Comparison of ENCODE assay signal across 12 mouse cellular contexts in the genomic region with DNA sequence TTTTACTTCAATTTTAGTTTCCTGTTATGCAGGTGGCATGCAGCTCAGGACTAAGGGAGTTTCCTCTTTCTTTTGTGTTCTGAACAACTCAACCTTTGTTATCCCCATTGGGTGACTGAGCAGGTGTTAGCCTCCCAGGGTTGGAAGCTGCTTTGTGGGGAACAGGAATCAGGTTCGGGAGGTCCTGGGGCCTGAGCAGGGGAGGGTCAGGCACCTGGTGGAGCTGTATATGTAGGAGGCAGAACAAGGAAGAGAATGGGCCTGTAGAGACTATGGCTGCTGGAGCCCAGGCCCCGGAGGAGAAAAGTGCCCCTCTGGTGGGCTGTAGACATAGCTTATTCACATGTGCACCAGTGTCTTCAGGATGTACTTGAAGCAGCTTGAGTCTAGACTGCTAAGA. TPM values are rescaled to one million over a fixed set of nuclear protein-coding genes. Genes with fewer than 3 reads are reported as not detected.
A peak's percentile ranks its signal among the peaks of the same experiment; 100 is the strongest.
DNase-seq lines count a peak whose midpoint lies in the region; ATAC-seq and TF ChIP-seq lines count a peak whose summit lies in the region.
"Had no signal": no experiment of that assay in that cellular context is flagged by ENCODE, and none has a peak within 500 bp of the region (broad histone marks: within the 10 kb centered on the region; RNA-seq: fewer than 3 reads in every experiment).

No protein-coding gene starts in this region.

- H3K4me1 ChIP-seq in hindbrain, embryonic 10.5 days (replicated peaks): peaks cover 29% of the 10 kb centered on the region
- no peaks in the 10 kb centered on the region; the same call in 1 of the 2 replicates for H3K4me1 ChIP-seq in hindbrain, embryonic 16.5 days (ENCODE audit: control insufficient read depth, insufficient read depth, low read depth, low read length)
- peaks cover 12 to 26% of the 10 kb centered on the region in 2 experiments for H3K4me1 ChIP-seq in MEL (ENCODE audit: control insufficient read depth in 1 of 2, insufficient read depth in 2 of 2, low read length in 2 of 2)
- peaks cover 23% of the 10 kb centered on the region for H3K4me1 ChIP-seq in hindbrain, embryonic 13.5 days (replicated peaks)

- no peak overlapping the region for H3K4me3 ChIP-seq in hindbrain, embryonic 10.5 days
- H3K4me3 ChIP-seq in hindbrain, embryonic 16.5 days (ENCODE audit: low read length): no peak overlapping the region
- no peak overlapping the region for H3K4me3 ChIP-seq in MEL (ENCODE audit: control insufficient read depth in 1 of 2, insufficient read depth in 1 of 2, low read depth in 2 of 2, low read length in 2 of 2)
- H3K4me3 ChIP-seq in hindbrain, embryonic 13.5 days: no peak overlapping the region
- H3K4me3 ChIP-seq: heart, embryonic 12.5 days had no signal

- TF ChIP-seq CTCF in MEL (IDR thresholded peaks at IDR 0.05 in 2 of 3, conservative IDR thresholded peaks at IDR 0.05 in 1 of 3; ENCODE audit: control insufficient read depth in 1 of 3, insufficient read depth in 1 of 3, low read depth in 2 of 3, low read length in 3 of 3, poor library complexity in 1 of 3, severe bottlenecking in 1 of 3): no peak

- no peak overlapping the region for H3K4me2 ChIP-seq in hindbrain, embryonic 16.5 days (ENCODE audit: low read length)
- no peak overlapping the region for H3K4me2 ChIP-seq in hindbrain, embryonic 13.5 days
- H3K4me2 ChIP-seq: heart, embryonic 12.5 days had no signal

- no peaks in the 10 kb centered on the region for H3K27me3 ChIP-seq in hindbrain, embryonic 10.5 days (ENCODE audit: insufficient read depth, poor library complexity, severe bottlenecking)
- H3K27me3 ChIP-seq in hindbrain, embryonic 16.5 days (replicated peaks; ENCODE audit: control insufficient read depth, insufficient read depth, low read length): no peaks in the 10 kb centered on the region
- H3K27me3 ChIP-seq in MEL (ENCODE audit: control insufficient read depth in 1 of 2, insufficient read depth in 2 of 2, low read length in 2 of 2): no peaks in the 10 kb centered on the region
- H3K27me3 ChIP-seq in hindbrain, embryonic 13.5 days: no peaks in the 10 kb centered on the region
- H3K27me3 ChIP-seq: heart, embryonic 12.5 days had no signal

- TF ChIP-seq POLR2A in MEL (IDR thresholded peaks at IDR 0.05; ENCODE audit: control insufficient read depth in 1 of 2, insufficient read depth in 1 of 2, low read depth in 1 of 2, low read length in 2 of 2, poor library complexity in 1 of 2): no peak

- peaks cover 6% of the 10 kb centered on the region; the same call in 1 of the 2 replicates for H3K9me3 ChIP-seq in hindbrain, embryonic 10.5 days
- no peaks in the 10 kb centered on the region for H3K9me3 ChIP-seq in hindbrain, embryonic 16.5 days (ENCODE audit: control insufficient read depth, low read length)
- no peaks in the 10 kb centered on the region for H3K9me3 ChIP-seq in MEL (replicated peaks; ENCODE audit: insufficient read depth, low read length)
- H3K9me3 ChIP-seq in hindbrain, embryonic 13.5 days: peaks cover 12% of the 10 kb centered on the region

- no peak overlapping the region for H3K9ac ChIP-seq in hindbrain, embryonic 16.5 days (ENCODE audit: low read depth, low read length)
- no peak overlapping the region for H3K9ac ChIP-seq in MEL (ENCODE audit: control insufficient read depth, low read depth, low read length, poor library complexity, severe bottlenecking)
- H3K9ac ChIP-seq in hindbrain, embryonic 13.5 days: no peak overlapping the region
- H3K9ac ChIP-seq: heart, embryonic 12.5 days had no signal

- no peaks in the 10 kb centered on the region for H3K79me2 ChIP-seq in MEL (ENCODE audit: control insufficient read depth, insufficient read depth, low read length, poor library complexity)

- peak overlapping the region; percentile 77; the same call in 1 of the 2 replicates for H3K27ac ChIP-seq in hindbrain, embryonic 10.5 days
- H3K27ac ChIP-seq in hindbrain, embryonic 16.5 days (ENCODE audit: low read depth, low read length): no peak overlapping the region
- peak overlapping the region; percentile 77 for H3K27ac ChIP-seq in MEL (ENCODE audit: control insufficient read depth, low read depth, low read length)
- peak overlapping the region; percentile 62; the same call in 1 of the 2 replicates for H3K27ac ChIP-seq in hindbrain, embryonic 13.5 days

- no peak for DNase-seq in hindbrain, embryonic 10.5 days (ENCODE audit: low spot score)
- DNase-seq in MEL (ENCODE audit: low read depth, low spot score): peak; percentile 20
- peak; percentile 41 for DNase-seq in naive thymus-derived CD4-positive, alpha-beta T cell, adult 2 months (ENCODE audit: low read depth)
- no peak for DNase-seq in testis, postnatal 10 days (ENCODE audit: low spot score)
- DNase-seq in cerebellum, adult 8-10 months: no peak
- no peak for DNase-seq in urinary bladder, postnatal 25 days (ENCODE audit: low spot score)
- DNase-seq: kidney, adult 18-20 months; lung, postnatal 10 days had no signal

- no peak for TF ChIP-seq RAD21 in MEL (IDR thresholded peaks at IDR 0.05; ENCODE audit: low read depth, low read length)

- ATAC-seq in hindbrain, embryonic 16.5 days: no peak
- no peak for ATAC-seq in hindbrain, embryonic 13.5 days (ENCODE audit: low FRiP score)

- no peak for TF ChIP-seq EP300 in MEL (IDR thresholded peaks at IDR 0.05; ENCODE audit: low read depth in 1 of 2, low read length in 2 of 2)

- WGBS in hindbrain, embryonic 10.5 days: 63% methylated on average over 2 of the region's 2 CpGs
- 75% methylated on average over 2 of the region's 2 CpGs for WGBS in hindbrain, embryonic 16.5 days
- 80% methylated on average over 2 of the region's 2 CpGs for WGBS in hindbrain, embryonic 13.5 days

- H3K36me3 ChIP-seq in hindbrain, embryonic 10.5 days: no peaks in the 10 kb centered on the region
- H3K36me3 ChIP-seq in hindbrain, embryonic 16.5 days (ENCODE audit: control insufficient read depth, insufficient read depth, low read length): no peaks in the 10 kb centered on the region
- H3K36me3 ChIP-seq in MEL (ENCODE audit: control insufficient read depth in 1 of 2, insufficient read depth in 2 of 2, low read length in 2 of 2): peaks cover 0 to 23% of the 10 kb centered on the region in 2 experiments; a peak in 2 of 4 replicates
- H3K36me3 ChIP-seq in hindbrain, embryonic 13.5 days: no peaks in the 10 kb centered on the region
- H3K36me3 ChIP-seq: G1E; heart, embryonic 12.5 days had no signal

TF ChIP-seq in MEL, 35 proteins besides CTCF, POLR2A, EP300 and RAD21:
- TF ChIP-seq TCF12 (IDR thresholded peaks at IDR 0.05; ENCODE audit: low read depth, low read length): no peak

RNA-seq across cellular contexts. Expression of gene Abcg1, which starts 24.2 kb away (rescaled TPM):
- polyA plus RNA-seq in hindbrain, embryonic 10.5 days (2016; fragmentation: Nextera tagmentation; extraction: Ambion mirVana): 6.9 and 9.7 TPM in 2 replicates
- 20.2 and 20.9 TPM in 2 replicates for polyA plus RNA-seq in hindbrain, embryonic 16.5 days (2015; fragmentation: Nextera tagmentation; extraction: Ambion mirVana)
- total RNA-seq in MEL (2012; rRNA removed): 10.4 and 11.6 TPM in 2 replicates
- polyA plus RNA-seq in MEL (2012; ENCODE audit: insufficient read depth in 1 of 2, insufficient read length in 2 of 2, low read depth in 1 of 2, low replicate concordance in 2 of 2, missing spikeins in 1 of 2): 10 to 100 TPM in 1 of 2 experiments, not detected in 1; 18.0 TPM
- 19.3 and 21.5 TPM in 2 replicates for polyA plus RNA-seq in hindbrain, embryonic 13.5 days (2015; fragmentation: Nextera tagmentation; extraction: Ambion mirVana)
- polyA plus RNA-seq: G1E had no signal

Comparison
In these comparisons a context has a peak if more than half of its experiments do, and no peak if none do; other contexts are left out.
1. DNase-seq: peak in MEL (single experiment) and naive thymus-derived CD4-positive, alpha-beta T cell, adult 2 months (single experiment); none in hindbrain, embryonic 10.5 days (single experiment), testis, postnatal 10 days (single experiment), cerebellum, adult 8-10 months (single experiment) and urinary bladder, postnatal 25 days (single experiment).